Mouse (Mus musculus) mature B cell (primary cell): ENCODE results near the gene Fam169b.

Source experiments
- in situ Hi-C: fragments of 300-500 bp; cut with MboI; formaldehyde crosslinking; loops from 2 replicates; pipeline ENCODE4 v1.14.3; 2019

Gene Fam169b

DNA sequence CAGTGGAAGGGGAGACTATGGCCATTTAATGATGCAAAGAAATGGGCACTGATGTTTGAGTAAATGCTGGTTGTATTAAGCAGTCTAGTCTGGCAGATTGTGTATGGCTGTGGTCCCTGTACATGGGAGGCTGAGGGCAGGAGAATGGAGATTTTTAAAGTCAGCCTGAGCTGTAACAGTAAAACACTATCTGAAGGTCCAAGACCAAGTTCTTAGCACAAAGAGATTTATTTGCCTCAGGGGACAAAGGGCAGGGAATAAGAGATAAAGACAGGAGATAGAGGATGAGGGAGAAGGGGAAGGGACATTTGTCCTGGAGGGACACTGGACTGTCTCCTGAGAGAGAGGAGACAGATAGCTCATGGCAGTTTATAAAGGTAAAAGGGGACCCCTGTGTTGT, at the start of gene Fam169b:
Gene Fam169b (plus strand): TSS at position 325 of the 400 bp plus-strand sequence.
- in situ Hi-C loops: no loop called here

DNA sequence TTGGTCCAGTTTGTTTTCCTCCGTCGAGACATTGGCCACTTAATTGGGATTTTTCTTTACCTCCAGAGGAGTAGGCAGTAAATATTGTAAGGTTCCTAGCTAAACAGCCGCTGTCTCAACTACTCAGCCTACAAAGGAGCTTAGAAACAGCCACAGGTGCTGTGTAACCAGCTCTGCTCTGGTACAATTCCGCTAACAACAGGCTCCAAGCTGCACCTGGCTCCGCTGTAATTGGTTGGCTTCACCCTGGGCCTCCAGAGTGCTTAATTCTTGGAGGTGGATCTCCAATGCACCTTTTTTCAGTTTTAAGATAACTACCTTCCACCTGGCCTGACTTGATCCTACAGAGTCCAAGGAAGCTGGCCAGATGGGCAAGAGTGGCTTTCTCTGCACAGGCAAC, 49.6 kb upstream of the Fam169b start:
- in situ Hi-C loops: no loop called here

DNA sequence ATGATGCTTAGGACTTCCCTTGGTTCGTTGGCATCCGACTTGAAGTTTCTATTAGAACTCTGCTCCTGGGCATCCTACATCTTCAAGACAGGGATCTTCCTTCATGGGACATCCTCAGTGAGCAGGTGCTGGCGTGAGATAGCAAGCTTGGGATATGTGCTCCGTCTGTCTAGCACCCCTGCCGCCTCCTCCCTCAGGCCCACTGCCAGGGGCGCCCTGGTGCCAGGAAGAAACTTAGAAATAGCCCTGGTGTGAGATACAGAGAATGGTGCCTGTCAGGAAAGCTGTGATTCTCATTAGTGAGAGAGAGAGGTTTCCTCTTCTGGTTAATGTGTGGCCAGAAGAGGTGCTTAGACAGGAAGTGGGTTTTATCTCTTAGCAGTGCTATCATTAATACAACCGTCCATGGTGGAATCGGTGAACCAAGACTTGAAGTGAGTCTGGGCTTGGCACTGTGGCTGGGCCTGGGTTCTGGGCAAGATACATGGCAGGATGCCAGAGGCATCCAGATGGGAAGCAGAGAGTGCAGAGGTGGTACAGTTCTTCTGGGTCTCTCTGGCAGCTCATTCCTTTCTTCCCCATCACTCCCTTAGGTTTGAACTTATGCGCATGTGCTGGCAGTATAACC, 48.1 kb upstream of the Fam169b start:
- in situ Hi-C loops: no loop called here

DNA sequence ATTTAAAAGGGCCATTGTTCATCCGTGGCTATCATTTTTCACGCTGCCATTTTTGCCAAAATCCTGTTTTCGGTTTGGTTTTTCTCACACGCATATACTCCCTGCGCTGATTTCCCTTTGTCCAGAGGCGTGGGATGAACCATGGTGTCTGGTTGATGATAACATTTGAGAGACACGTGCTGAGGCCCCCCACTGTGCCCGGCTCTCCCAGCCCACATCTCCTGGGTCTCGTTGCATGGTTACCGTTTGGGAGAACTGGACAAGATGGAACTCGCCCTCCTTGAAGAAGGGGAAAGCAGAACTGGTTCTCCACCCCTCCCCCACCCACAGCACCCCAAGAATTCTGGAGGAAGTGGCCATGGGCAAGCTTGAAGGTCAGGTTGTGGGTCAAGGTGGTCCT, 46.6 kb upstream of the Fam169b start:
- in situ Hi-C loops: no loop called here

DNA sequence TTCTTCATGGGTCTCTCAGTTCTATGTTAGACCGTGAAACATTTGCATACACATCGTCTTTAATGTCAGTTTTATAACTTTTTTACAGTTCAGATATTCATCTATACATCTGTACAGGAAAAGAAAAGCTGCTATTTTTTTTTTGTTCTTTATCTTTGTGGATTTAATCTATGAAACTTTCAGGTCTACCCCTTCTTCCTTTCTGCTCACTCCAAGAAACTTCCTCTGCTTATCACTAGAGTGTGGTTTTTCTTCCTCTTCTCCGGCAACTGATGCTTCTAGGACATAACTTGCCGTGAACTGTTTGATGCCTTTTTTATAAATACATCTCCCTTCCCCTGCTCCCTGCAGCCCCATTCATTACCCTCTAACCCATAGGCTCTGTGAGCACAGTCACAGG, 46.0 kb upstream of the Fam169b start:
- in situ Hi-C loops: no loop called here

DNA sequence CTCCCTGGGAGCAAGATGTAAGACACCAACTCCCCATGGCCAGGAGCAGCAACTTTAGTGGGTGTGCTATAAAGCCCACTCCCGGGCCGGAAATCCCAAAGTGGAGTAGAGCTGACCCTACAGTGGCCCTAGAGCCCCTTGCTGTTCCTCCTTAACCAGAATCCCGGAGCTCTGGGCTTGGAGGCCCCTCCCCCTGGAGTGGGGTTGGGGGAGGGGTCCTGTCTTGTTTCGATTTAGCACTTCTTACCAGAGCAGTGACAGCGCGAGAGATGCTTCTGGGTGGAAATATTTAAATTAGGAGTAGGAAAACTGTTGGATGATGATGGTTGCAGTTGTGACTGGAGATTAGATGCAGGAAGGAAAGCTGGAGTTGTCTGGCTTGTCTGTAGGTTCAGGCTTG, 45.1 kb upstream of the Fam169b start:
- in situ Hi-C loops: no loop called here

DNA sequence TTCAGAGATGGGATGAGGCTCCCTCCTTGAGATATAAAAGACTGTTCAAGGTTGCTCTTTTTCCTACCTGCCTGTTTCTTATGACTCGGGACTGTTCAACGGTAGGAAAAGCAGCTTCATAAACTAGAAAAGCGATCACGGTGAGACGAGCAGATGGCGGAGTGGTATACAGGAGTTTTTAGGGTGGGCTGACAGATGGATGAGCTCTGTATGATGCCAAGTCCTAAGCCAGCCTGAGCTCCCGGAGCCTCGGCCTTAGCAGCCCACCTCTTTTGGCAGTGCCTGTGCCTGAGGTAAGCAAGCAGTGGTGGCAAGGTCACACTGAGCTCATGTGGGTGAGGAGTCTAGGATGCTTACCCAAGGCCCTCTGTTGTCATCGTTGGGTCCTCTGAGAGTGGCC, 42.8 kb upstream of the Fam169b start:
- in situ Hi-C loops: no loop called here

DNA sequence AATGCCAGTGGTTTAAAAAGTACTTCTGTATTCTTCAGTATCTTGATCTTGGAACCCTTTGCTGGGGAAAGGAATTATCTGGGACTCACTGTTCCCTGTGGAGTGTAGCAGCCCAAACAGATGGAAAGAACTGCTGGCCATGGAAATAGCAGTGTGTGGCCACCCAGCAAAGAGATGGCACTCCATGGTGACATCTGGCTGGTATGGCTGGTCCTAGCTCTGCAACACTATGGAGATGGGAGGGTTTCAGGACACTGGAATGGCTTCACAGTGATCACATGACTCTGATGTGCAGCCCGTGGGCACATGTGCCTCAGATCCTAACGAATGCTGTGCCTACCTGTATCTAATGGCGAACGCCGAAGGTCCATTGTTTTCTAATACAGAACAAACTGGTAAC, 41.1 kb upstream of the Fam169b start:
- in situ Hi-C loops: no loop called here

DNA sequence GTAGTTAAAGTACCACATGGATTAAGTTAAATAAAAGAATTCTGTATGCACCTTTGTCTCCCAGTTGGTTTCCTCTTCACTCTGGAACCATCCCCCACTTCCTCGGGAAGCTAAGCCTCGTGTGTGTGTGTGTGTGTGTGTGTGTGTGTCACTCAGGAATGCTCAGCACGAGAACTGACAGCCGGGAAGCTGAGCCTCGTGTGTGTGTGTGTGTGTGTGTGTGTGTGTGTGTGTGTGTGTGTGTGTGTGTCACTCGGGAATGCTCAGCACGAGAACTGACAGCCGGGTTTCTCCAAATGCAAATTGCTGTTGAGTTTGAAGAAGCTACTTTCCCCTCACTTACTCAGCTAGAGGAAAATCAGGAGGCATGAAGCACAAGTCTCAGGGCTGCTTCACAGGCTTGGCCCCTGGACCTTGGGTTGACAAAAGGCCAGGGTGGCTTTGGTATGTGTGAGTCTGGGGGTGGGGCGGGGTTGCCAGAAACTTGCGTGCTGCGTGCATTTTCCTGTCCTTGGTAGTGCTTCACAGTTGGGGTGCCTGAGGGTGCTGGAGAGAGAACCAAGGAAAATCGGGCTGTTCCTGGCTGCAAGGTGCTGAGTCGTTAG, 39.9 kb upstream of the Fam169b start:
- in situ Hi-C loops: no loop called here

DNA sequence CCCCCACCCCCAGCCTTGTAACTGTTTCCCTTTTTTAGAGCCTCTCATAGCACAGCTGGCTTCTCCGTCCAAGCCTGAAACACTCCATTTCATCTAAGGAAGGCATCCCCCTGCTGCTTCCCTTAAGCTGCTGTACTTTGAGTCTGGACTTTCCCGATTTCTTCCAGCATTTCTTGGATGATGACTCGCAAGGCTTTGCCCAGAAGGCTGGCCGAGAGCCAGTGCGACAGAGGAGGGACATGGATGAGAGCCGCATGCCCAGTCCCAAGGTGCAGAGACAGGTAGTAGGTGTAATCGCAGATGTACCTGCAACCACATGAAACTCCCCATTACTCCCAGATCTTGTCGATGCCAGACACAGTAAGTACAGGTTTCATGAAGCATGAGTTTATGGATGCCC, 36.8 kb upstream of the Fam169b start:
- in situ Hi-C loops: no loop called here

DNA sequence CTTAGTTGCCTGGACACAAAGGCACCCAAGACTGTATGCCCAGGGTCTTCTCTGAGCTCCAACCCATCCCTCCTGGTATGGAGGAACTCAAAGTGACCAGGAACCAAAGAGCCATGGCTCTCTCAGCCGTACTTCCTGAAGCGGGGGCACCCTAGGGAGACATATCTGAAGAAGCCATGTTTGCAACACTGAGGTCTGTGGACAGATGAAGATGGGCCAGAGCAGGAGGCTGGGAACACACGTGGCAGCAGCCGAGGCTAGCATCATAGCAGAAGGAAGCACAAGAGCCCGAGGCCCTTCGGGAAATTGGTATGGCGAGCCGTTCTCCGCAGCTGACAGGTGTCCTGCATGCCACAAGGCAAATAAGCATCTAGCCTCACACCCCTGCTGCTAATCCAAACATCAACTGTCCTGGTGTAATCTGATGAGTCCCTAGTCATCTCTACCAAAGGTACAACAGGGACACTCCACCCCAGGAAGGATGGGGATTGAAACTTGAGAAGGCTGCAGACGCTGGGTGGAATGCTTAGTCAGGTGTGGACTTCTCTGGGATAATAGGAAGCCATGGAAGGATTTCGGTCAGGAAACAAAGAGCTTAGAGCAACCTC, 34.3 kb upstream of the Fam169b start:
- in situ Hi-C loops: no loop called here

DNA sequence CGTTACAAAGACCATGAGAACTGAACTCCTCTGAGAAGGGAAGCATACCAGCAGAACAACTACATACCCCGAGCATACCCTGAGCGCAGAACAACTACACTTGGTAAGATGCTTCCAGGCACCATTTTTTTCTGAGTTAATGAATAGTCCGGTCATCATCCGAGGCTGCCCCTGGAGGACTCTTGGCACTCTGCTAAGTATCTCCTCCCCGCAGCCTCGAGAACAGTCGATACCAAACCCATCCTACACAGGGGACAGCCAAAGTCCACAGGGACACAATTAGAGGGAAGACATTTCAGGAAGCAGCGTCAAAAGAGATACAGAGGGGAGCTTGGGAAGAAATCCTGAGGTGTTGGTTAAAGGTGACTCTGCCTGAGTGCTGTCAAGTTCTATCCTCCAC, 32.4 kb upstream of the Fam169b start:
- in situ Hi-C loops: no loop called here

DNA sequence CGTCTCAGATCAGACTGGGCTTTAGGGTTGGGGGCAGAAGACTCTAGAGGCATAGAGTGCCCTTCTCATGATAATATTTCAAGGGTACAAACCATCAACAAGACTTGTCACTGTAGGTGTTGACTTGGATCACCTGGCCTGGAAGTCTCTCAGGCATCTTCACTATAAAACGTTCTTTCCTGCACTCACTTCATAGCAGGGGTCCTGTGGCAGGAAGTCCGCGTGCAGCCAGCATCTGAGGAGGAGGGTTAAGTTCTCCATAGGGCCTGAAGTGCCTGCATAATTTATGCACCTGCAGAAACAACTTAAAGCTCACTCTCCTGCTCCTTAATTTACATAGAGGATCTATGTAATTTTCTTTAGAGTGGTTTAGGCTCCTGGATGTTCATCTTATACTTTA, 28.0 kb upstream of the Fam169b start:
- in situ Hi-C loops: loop anchor here (5.0 kb wide), 1 partner anchor 52 kb away; no protein-coding TSS in a partner anchor

DNA sequence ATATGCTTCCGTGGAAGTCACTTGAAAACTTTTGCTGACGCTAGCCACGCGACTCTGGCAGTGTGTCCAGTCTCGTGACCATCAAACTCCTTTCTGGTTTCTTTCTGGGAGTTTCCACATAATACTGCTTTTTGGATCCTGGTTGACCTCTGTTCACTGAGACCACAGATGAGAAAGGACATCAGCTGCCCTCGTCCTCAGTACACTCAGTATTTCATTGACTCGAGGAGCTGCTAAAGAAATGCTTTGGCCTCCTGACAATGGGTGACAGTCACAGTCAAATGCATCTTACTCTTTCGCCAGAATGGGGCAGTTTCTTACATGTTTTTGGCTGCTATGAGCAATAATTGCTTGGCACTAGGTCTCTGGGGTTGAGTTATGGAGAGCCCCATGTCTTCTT, 27.4 kb upstream of the Fam169b start:
- in situ Hi-C loops: loop anchor here (5.0 kb wide), 1 partner anchor 51 kb away; no protein-coding TSS in a partner anchor

DNA sequence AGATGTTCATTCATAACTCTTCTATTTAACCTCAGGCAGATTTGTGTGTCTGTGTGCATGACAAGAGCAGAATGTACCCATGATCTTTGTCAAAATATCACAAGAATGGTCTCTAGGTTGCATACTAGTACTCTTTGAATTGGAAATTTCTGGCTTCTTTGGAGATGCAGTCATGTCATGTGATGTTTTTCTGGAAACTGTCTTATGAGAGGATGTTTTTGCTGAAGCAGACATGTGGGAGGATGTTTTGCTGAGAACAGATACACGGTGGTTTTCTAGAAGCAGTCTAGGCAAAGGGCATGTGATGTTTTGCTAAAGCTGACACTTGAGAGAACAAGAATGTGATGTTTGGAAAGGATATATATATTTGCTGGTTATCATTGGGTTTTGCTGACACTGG, 23.2 kb upstream of the Fam169b start:
- in situ Hi-C loops: no loop called here

DNA sequence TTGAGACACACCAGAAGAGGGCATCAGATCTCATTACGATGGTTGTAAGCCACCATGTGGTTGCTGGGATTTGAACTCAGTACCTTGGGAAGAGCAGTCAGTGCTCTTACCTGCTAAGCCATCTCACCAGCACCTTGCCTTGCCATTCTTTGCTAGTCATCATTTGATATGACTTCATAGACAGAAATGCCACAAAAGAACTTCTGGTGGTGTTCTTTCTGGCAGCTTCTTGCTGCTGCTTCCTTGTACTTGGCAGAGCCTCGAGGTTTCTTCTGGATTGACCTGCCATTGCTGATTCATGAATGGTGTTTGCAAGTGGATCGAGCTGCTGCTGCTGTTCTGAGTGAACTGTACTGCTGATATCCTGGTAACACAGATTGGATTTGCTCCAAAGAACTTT, 22.7 kb upstream of the Fam169b start:
- in situ Hi-C loops: no loop called here

DNA sequence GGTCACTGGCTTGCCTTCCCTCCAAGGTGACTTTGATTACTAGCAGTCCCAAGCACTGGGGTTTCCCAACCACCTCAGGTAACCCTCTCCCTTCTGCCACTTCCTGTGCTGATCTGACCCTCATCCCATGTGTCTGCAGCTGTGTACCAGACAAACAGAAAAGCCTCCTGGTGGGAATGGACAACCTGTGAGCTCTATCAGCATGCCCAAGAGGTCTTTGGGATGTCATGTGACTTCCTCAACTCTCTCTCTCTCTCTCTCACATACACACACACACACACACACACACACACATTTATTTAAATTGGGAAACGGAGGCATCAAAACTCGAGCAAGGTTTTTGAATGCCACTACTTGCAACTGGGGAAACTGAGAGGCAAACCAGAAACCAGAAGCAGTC, 15.9 kb upstream of the Fam169b start:
- in situ Hi-C loops: no loop called here

DNA sequence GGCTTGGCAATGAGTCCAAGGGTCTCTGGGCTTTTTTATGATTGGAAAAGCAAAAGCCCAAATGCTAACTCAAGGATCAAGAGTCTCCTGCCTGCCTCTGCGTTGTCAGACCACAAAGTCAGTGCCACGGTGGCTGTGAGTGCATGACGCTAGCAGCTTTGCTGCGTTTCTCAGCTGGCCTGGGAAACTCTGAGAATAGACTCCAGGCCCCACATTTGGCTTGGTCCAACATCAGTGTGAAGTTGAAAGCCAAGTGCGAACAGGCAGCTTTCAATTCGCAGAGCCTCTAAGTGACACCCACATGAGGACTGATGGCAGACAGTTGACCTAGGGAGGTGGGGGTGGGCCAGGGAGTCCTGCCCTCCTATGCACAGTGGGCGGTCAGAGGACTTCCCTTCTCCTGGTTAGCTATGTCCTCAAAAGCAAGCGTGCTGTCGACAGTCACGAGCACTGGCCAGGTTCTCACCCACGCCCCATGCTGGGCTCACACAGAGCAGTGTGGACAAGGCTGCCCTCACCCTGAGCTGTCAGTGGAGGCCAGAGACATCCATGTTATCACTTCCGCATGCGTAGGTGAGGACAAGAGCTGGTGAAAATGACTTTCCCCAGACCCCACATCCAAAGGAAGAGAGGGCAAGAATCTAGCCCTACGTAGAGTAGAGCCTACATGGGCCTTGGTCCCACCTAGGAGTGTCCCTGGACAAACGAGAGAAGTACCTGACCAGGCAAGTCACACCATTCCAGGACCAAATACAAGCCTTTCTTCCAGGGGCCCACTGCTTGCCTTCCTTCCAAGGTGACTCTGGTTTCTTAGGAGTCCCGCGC, 15.1 kb upstream of the Fam169b start:
- in situ Hi-C loops: no loop called here

DNA sequence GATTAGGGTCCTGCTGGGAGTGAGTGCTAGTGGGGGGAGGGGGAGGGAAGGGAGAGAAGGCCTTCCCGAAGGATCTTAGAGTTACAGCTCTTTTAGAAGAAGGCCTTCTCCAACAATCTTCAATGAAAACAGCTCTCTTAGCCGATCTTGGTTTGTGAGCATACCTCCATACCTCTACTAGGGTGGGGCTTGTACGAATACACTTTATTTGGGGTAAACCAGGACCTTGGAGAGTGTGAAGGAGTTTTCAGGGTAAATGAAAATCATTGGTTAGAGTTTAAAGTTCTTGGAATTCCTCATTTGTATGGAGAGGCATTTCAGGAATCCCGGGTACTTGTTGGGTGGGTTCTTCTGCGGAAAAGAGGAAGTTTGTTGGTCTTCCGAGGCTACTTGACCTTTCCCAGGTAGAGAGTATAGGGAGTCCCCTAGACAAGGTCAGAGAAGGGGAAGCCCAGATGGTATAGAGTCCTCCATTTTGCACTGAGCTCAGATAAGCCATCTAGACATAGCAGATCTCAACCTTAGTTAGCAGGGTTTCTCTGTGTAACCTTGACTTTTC, 14.0 kb upstream of the Fam169b start:
- in situ Hi-C loops: no loop called here

DNA sequence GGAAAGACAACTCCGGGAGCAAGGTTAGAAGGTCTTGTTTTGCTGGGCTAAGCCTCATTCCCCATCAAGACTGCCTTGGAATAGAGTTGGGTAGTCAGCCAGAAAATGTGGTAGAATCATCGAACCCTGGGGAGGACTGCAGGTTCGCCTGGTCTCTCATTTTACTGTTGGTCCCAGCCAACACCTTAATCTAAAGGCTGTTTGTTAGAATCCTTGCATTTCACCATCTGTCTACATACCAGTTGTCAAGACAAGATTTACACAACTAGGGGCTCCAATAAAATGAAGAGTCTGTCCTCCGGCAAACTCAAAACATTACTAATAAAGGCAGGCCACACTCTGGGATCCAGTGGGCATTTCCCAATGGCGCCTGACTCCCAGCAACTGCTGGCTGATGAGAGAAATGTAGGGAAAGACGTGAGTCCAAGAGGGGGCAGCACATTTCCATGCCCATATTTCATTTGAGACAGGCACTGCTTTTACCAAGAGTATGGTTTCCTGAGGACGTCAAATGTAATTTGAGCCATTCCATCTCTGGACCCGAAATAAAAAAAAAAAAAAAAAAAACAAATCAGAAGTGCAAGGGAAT, 10.9 kb upstream of the Fam169b start:
- in situ Hi-C loops: no loop called here

DNA sequence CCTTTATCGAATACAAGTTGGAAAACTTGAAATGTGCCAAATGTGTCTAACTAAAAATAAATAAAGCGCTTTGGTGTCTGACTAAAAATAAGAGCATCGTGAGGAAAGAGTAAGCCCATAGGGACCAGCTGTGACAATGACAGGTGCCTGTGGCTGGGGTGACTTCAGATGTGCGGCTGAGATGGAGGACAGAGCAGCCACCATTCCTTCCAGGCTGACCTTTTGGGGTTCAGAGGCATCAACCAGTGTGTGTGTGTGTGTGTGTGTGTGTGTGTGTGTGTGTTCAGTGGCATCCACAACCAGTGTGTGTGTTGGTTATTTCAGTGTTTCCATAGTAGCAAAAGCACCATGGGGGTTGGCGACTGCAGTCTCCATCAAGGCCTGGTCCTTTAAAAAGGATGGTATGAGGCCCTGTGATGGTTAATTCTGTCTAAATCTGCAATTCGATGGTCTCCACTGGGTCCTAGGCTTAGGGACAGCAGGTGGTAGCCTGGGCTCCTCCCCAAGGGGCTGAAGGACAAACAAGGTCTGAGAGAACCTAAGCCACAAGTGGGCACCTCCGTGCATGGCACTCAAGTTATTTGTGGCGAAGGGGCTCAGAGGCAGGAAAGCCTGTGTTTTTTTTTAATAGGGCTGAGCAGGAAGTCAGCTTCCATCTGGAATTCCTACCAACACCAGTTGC, 10.2 kb upstream of the Fam169b start:
- in situ Hi-C loops: no loop called here
